Mouse (Mus musculus) forelimb bud, embryonic 11.5 days (tissue): ENCODE data around the gene Pitpnb.

ENCODE experiments used
- DNase-seq: peaks from one replicate; pipeline ENCODE4 v3.0.0-alpha.2; 2012; ENCODE audit warnings: low read depth, low spot score

Gene Pitpnb

GRCm38 (mm10) chr5:111396199-111396598, 65.6 kb downstream of the Pitpnb start:
- DNase-seq: no peak

GRCm38 (mm10) chr5:111398471-111398870, 67.9 kb downstream of the Pitpnb start:
- DNase-seq: no peak

- DNase-seq: no peak
Observed at GRCm38 (mm10) chr5:111399271-111399670, 68.7 kb downstream of the Pitpnb start.

GRCm38 (mm10) chr5:111401879-111402650, 71.5 kb downstream of the Pitpnb start:
- DNase-seq: no peak

- no peak for DNase-seq
Observed at GRCm38 (mm10) chr5:111402651-111402996, 72.1 kb downstream of the Pitpnb start.

- no peak for DNase-seq
Observed at GRCm38 (mm10) chr5:111404721-111405120, 74.2 kb downstream of the Pitpnb start.

GRCm38 (mm10) chr5:111408470-111409105, 78.0 kb downstream of the Pitpnb start:
- DNase-seq: peak; percentile 68

GRCm38 (mm10) chr5:111409412-111410044, 79.0 kb downstream of the Pitpnb start:
- DNase-seq: no peak

- DNase-seq: no peak
Observed at GRCm38 (mm10) chr5:111410665-111411064, 80.1 kb downstream of the Pitpnb start.

GRCm38 (mm10) chr5:111414192-111414591, 83.6 kb downstream of the Pitpnb start:
- DNase-seq: peak; percentile 75

GRCm38 (mm10) chr5:111414770-111415249, 84.2 kb downstream of the Pitpnb start:
- no peak for DNase-seq

- no peak for DNase-seq
Observed at GRCm38 (mm10) chr5:111415575-111415974, 85.0 kb downstream of the Pitpnb start.

GRCm38 (mm10) chr5:111416048-111416447, 85.5 kb downstream of the Pitpnb start:
- no peak for DNase-seq

GRCm38 (mm10) chr5:111416591-111417374, 86.2 kb downstream of the Pitpnb start, which contains the start of gene Mn1:
TSS of gene Mn1 (plus strand) at chr5:111417362.
- DNase-seq: peak; percentile 94

- no peak for DNase-seq
Observed at GRCm38 (mm10) chr5:111417378-111418131, 87.0 kb downstream of the Pitpnb start.

- DNase-seq: no peak
Observed at GRCm38 (mm10) chr5:111418202-111419120, 87.9 kb downstream of the Pitpnb start.

- DNase-seq: no peak
Observed at GRCm38 (mm10) chr5:111419121-111419881, 88.7 kb downstream of the Pitpnb start.

- no peak for DNase-seq
Observed at GRCm38 (mm10) chr5:111420011-111420691, 89.6 kb downstream of the Pitpnb start.

GRCm38 (mm10) chr5:111420896-111421295, 90.3 kb downstream of the Pitpnb start:
- DNase-seq: no peak
